Mouse (Mus musculus): ENCODE results near the gene Gm49416. TPM values are rescaled to one million over a fixed set of nuclear protein-coding genes. Genes with fewer than 3 reads are reported as not detected.

Gm49416 gene
- polyA plus RNA-seq, 2 experiments: not detected

GRCm38 (mm10) chr19:8870838-8871237, 17.9 kb upstream of the Gm49416 start:
- Histone ChIP-seq H3K9me3 (ENCODE audit: control insufficient read depth, low read length) (no peaks in the 10 kb centered on the region), H3K27me3 (ENCODE audit: control insufficient read depth, insufficient read depth, low read length) (no peaks in the 10 kb centered on the region), H3K27ac (peak overlapping the region; percentile 75), H3K4me1 (replicated peaks; ENCODE audit: control insufficient read depth in 2 of 2, insufficient read depth in 2 of 2, low read length in 1 of 2) (peaks cover 9 to 10% of the 10 kb centered on the region in 2 experiments), H3K4me3 (ENCODE audit: insufficient read depth in 1 of 2, low read depth in 2 of 2, low read length in 2 of 2) (peak overlapping the region; percentile 81 to 97), H3K9ac (replicated peaks) (peak overlapping the region; percentile 98), H3K4me2 (ENCODE audit: low read depth) (peak overlapping the region; percentile 70), H3K36me3 (replicated peaks; ENCODE audit: control insufficient read depth, insufficient read depth, low read depth) (peaks cover 23% of the 10 kb centered on the region)
- ATAC-seq (ENCODE audit: insufficient read depth) (peak; percentile 19), DNase-seq (ENCODE audit: low read depth in 3 of 3, low spot score in 3 of 3) (no peak)
- 24% methylated on average over 9 of the region's 9 CpGs for WGBS (ENCODE audit: insufficient replicate concordance)
- no peak for TF ChIP-seq CTCF (IDR thresholded peaks at IDR 0.05; ENCODE audit: low read depth)
- TF ChIP-seq EP300 (IDR thresholded peaks at IDR 0.05; ENCODE audit: low read depth): no peak

GRCm38 (mm10) chr19:8871267-8872186, 17.2 kb upstream of the Gm49416 start, which contains the start of gene Ubxn1:
Gene Ubxn1, plus strand, starts transcription at chr19:8871496.
- under 1% methylated on average over 58 of the region's 59 CpGs for WGBS (ENCODE audit: insufficient replicate concordance)
- ATAC-seq (ENCODE audit: insufficient read depth): peak; percentile 97
- peaks cover 9 to 10% of the 10 kb centered on the region in 2 experiments for H3K4me1 ChIP-seq (replicated peaks; ENCODE audit: control insufficient read depth in 2 of 2, insufficient read depth in 2 of 2, low read length in 1 of 2)

GRCm38 (mm10) chr19:8872266-8872840, 16.4 kb upstream of the Gm49416 start:
- peaks cover 31% of the 10 kb centered on the region for H3K36me3 ChIP-seq (replicated peaks; ENCODE audit: control insufficient read depth, insufficient read depth, low read depth)
- H3K27me3 ChIP-seq (ENCODE audit: control insufficient read depth, insufficient read depth, low read length): no peaks in the 10 kb centered on the region
- DNase-seq (ENCODE audit: low read depth in 3 of 3, low spot score in 3 of 3) (no peak), ATAC-seq (ENCODE audit: insufficient read depth) (no peak)
- TF ChIP-seq EP300 (IDR thresholded peaks at IDR 0.05; ENCODE audit: low read depth) (no peak), CTCF (IDR thresholded peaks at IDR 0.05; ENCODE audit: low read depth) (no peak)
- peaks cover 9 to 10% of the 10 kb centered on the region in 2 experiments for H3K4me1 ChIP-seq (replicated peaks; ENCODE audit: control insufficient read depth in 2 of 2, insufficient read depth in 2 of 2, low read length in 1 of 2)
- H3K9me3 ChIP-seq (ENCODE audit: control insufficient read depth, low read length): no peaks in the 10 kb centered on the region
- 66% methylated on average over 10 of the region's 10 CpGs for WGBS (ENCODE audit: insufficient replicate concordance)
- peak overlapping the region; percentile 70 for H3K4me2 ChIP-seq (ENCODE audit: low read depth)
- H3K9ac ChIP-seq (replicated peaks): peak overlapping the region; percentile 98
- peak overlapping the region; percentile 81 for H3K27ac ChIP-seq
- H3K4me3 ChIP-seq (ENCODE audit: insufficient read depth in 1 of 2, low read depth in 2 of 2, low read length in 2 of 2): peak overlapping the region; percentile 81 to 97

More at GRCm38 (mm10) chr19:8871267-8872186, 17.2 kb upstream of the Gm49416 start, which contains the start of gene Ubxn1:
- Histone ChIP-seq H3K9ac (replicated peaks) (peak within 1 kb of the TSS; percentile 98), H3K9me3 (ENCODE audit: control insufficient read depth, low read length) (no peaks in the 10 kb centered on the region), H3K27ac (peak within 1 kb of the TSS; percentile 81), H3K36me3 (replicated peaks; ENCODE audit: control insufficient read depth, insufficient read depth, low read depth) (peaks cover 25% of the 10 kb centered on the region), H3K4me3 (ENCODE audit: insufficient read depth in 1 of 2, low read depth in 2 of 2, low read length in 2 of 2) (peak within 1 kb of the TSS; percentile 81 to 97), H3K27me3 (ENCODE audit: control insufficient read depth, insufficient read depth, low read length) (no peaks in the 10 kb centered on the region), H3K4me2 (ENCODE audit: low read depth) (peak within 1 kb of the TSS; percentile 70)
- peak; percentile 94 to 96 (median 95) for DNase-seq (ENCODE audit: low read depth in 3 of 3, low spot score in 3 of 3)
- TF ChIP-seq EP300 (IDR thresholded peaks at IDR 0.05; ENCODE audit: low read depth): peak; percentile 42
- no peak for TF ChIP-seq CTCF (IDR thresholded peaks at IDR 0.05; ENCODE audit: low read depth)

- no peak overlapping the region for H3K4me2 ChIP-seq (ENCODE audit: low read depth)
- no peak for ATAC-seq (ENCODE audit: insufficient read depth)
- H3K4me1 ChIP-seq (replicated peaks; ENCODE audit: control insufficient read depth in 2 of 2, insufficient read depth in 2 of 2, low read length in 1 of 2): peaks cover 13 to 16% of the 10 kb centered on the region in 2 experiments
- H3K27ac ChIP-seq: no peak overlapping the region
- DNase-seq (ENCODE audit: low read depth in 3 of 3, low spot score in 3 of 3): no peak
- TF ChIP-seq CTCF (IDR thresholded peaks at IDR 0.05; ENCODE audit: low read depth) (no peak), EP300 (IDR thresholded peaks at IDR 0.05; ENCODE audit: low read depth) (no peak)
- no peak overlapping the region for H3K9ac ChIP-seq (replicated peaks)
- no peak overlapping the region for H3K4me3 ChIP-seq (ENCODE audit: insufficient read depth in 1 of 2, low read depth in 2 of 2, low read length in 2 of 2)
- peaks cover 31% of the 10 kb centered on the region for H3K36me3 ChIP-seq (replicated peaks; ENCODE audit: control insufficient read depth, insufficient read depth, low read depth)
- WGBS (ENCODE audit: insufficient replicate concordance): 85% methylated on average over 7 of the region's 7 CpGs
- H3K9me3 ChIP-seq (ENCODE audit: control insufficient read depth, low read length): no peaks in the 10 kb centered on the region
- H3K27me3 ChIP-seq (ENCODE audit: control insufficient read depth, insufficient read depth, low read length): no peaks in the 10 kb centered on the region
These were observed 13.7 kb upstream of the Gm49416 start for GRCm38 (mm10) chr19:8875031-8875430.

All from liver, embryonic 14.5 days (tissue).